Mouse (Mus musculus) limb, embryonic 11.5 days (tissue): ENCODE results near the gene Mical3. TPM values are rescaled to one million over a fixed set of nuclear protein-coding genes. Genes with fewer than 3 reads are reported as not detected.

Experiments
- ATAC-seq: fragments of 200-750 bp; cut with Nextera tagmentation; 2 replicates; pipeline ENCODE4 v1.8.0; 2017; ENCODE audit warnings: low read depth; ENCODE audit not compliant: insufficient number of reproducible peaks, low FRiP score, low TSS enrichment
- DNase-seq: peaks from one replicate; pipeline ENCODE4 v3.0.0-alpha.2; 2015; ENCODE audit warnings: low spot score
- H3K27ac ChIP-seq: fragments of 300-500 bp; sonication (generic); replicated peaks from 2 replicates; pipeline ENCODE4 v1.5.1; 2014; ENCODE audit warnings: low read depth, mild to moderate bottlenecking, low read length
- H3K27me3 ChIP-seq: fragments of 300-500 bp; sonication (generic); 2 replicates; pipeline ENCODE4 v1.6.1; 2014; ENCODE audit warnings: mild to moderate bottlenecking, low read length, mixed read lengths; ENCODE audit not compliant: control insufficient read depth, insufficient read depth
- H3K36me3 ChIP-seq: fragments of 300-500 bp; sonication (generic); 2 replicates; pipeline ENCODE4 v1.6.1; 2014; ENCODE audit warnings: mild to moderate bottlenecking, low read length, moderate library complexity, mixed read lengths; ENCODE audit not compliant: control insufficient read depth, insufficient read depth
- H3K4me1 ChIP-seq: fragments of 300-500 bp; sonication (generic); 2 replicates; pipeline ENCODE4 v1.6.1; 2014; ENCODE audit warnings: low read length, mixed read lengths; ENCODE audit not compliant: control insufficient read depth, insufficient read depth
- H3K4me2 ChIP-seq: fragments of 300-500 bp; sonication (generic); 2 replicates; pipeline ENCODE4 v1.6.1; 2014; ENCODE audit warnings: low read depth, mild to moderate bottlenecking, moderate library complexity; ENCODE audit not compliant: severe bottlenecking
- H3K4me3 ChIP-seq: fragments of 300-500 bp; sonication (generic); 2 replicates; pipeline ENCODE4 v1.5.1; 2014; ENCODE audit warnings: low read depth, low read length
- H3K9ac ChIP-seq: fragments of 300-500 bp; sonication (generic); 2 replicates; pipeline ENCODE4 v1.6.1; 2014; ENCODE audit warnings: mild to moderate bottlenecking, low read length
- H3K9me3 ChIP-seq: fragments of 300-500 bp; sonication (generic); 2 replicates; pipeline ENCODE4 v1.6.1; 2016; ENCODE audit warnings: low read length; ENCODE audit not compliant: control insufficient read depth
- WGBS: fragments of 180-500 bp; shearing (Covaris S2); extraction: QIAGEN DNeasy Blood & Tissue Kit; methylation state at CpG from one replicate; pipeline ENCODE4 v1.1.7; 2014; 5-methylcytosine and 5-hydroxymethylcytosine counted together
- polyA plus RNA-seq: library from polyadenylated mRNA; unstranded; fragments of >200 nt; fragmentation: Nextera tagmentation; extraction: Ambion mirVana; gene quantifications from 2 replicates; pipeline ENCODE4 v1.2.1, GENCODE M21; 2014

The Mical3 gene
- polyA plus RNA-seq, 1 experiment from 2014 or later: 12.2 TPM

DNA sequence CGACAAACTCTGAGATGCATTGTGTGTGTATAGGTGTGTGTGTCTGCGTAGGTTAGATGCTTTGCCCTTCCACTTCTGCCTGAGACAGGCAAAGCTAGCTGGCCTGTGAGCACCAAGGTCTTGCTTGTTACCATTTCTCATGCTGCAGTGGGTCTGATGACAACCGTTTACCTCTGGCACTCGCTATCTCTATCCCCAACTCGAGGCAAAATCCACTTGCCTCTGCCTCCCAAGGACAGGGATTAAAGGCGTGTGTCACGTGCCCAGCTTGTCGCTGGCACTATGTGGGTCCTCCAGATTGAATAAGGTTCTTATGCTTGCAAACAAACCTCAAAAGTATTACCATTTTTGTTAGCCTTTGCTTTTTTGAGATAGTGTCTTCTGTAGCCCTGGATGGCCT is 22.4 kb upstream of the Mical3 start:
- ATAC-seq: no peak
- no peak for DNase-seq
- H3K4me1 ChIP-seq: peaks cover 5% of the 10 kb centered on the region
- no peak overlapping the region for H3K4me2 ChIP-seq
- H3K9ac ChIP-seq: no peak overlapping the region
- H3K9me3 ChIP-seq: no peaks in the 10 kb centered on the region
- H3K4me3 ChIP-seq: no peak overlapping the region
- no peaks in the 10 kb centered on the region for H3K27me3 ChIP-seq
- WGBS: 84% methylated on average over 8 of the region's 8 CpGs
- H3K36me3 ChIP-seq: no peaks in the 10 kb centered on the region
- H3K27ac ChIP-seq: no peak overlapping the region

- Histone ChIP-seq H3K4me2 (no peak overlapping the region), H3K4me1 (peaks cover 5% of the 10 kb centered on the region), H3K27me3 (no peaks in the 10 kb centered on the region), H3K9ac (no peak overlapping the region; the same call in 1 of the 2 replicates), H3K27ac (no peak overlapping the region), H3K36me3 (no peaks in the 10 kb centered on the region), H3K4me3 (no peak overlapping the region), H3K9me3 (no peaks in the 10 kb centered on the region)
- no peak for ATAC-seq
- no peak for DNase-seq
- WGBS: 59% methylated on average over 6 of the region's 6 CpGs
Measured at GRCm38 (mm10) chr6:121151732-121152131, 20.9 kb upstream of the Mical3 start.

DNA sequence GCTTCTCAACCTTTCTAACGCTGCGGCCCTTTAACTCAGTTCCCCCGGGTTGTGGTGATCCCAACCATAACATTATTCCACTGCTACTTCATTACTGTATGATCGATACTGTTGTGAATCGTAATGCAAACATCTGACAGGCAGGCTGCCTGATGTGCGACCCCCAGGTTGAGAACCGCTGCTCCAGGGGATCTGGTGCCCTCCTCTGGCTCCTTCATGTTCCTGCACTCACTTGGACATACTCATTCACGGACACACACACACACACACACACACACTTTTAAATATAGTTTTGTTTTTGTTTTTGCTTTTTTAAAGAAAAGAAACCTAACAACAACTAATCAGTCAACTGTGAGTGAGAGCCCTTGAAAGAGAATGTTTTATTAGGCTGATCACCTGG is 19.3 kb upstream of the Mical3 start:
- no peak for ATAC-seq

GRCm38 (mm10) chr6:121149420-121149819 is 18.6 kb upstream of the Mical3 start:
- Histone ChIP-seq H3K36me3 (no peaks in the 10 kb centered on the region), H3K4me1 (peaks cover 5% of the 10 kb centered on the region), H3K27ac (no peak overlapping the region), H3K9ac (no peak overlapping the region), H3K4me2 (no peak overlapping the region), H3K4me3 (no peak overlapping the region), H3K27me3 (no peaks in the 10 kb centered on the region), H3K9me3 (no peaks in the 10 kb centered on the region)
- no peak; the same call in 1 of the 2 replicates for ATAC-seq
- DNase-seq: no peak
- 20% methylated on average over 3 of the region's 3 CpGs for WGBS

More for the DNA sequence above, 19.3 kb upstream of the Mical3 start:
- no peak overlapping the region for H3K4me2 ChIP-seq
- H3K4me1 ChIP-seq: peaks cover 5% of the 10 kb centered on the region
- H3K36me3 ChIP-seq: no peaks in the 10 kb centered on the region
- no peaks in the 10 kb centered on the region for H3K9me3 ChIP-seq
- H3K9ac ChIP-seq: no peak overlapping the region
- DNase-seq: no peak
- no peak overlapping the region for H3K27ac ChIP-seq
- H3K27me3 ChIP-seq: no peaks in the 10 kb centered on the region
- H3K4me3 ChIP-seq: no peak overlapping the region
- WGBS: 92% methylated on average over 8 of the region's 8 CpGs

DNA sequence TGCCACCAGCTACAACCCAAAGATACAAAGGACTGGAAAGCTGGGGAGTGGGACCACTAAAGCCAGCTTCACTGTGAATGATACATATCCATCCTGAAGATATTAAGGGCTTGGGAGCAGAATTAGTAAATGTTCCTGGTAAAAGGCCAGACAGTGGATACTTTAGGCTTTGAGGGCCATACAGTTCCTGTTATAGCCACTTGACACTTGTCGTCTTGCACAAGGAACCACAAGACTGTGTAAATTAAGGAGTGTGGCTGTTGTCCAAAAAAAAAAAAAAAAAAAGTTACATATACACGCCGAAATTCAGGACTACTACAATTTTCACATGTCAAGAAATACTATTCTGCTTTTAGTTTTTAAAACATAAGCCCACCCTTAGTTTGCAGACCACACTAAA is 17.6 kb upstream of the Mical3 start:
- no peak overlapping the region for H3K9ac ChIP-seq
- 58% methylated on average over 3 of the region's 3 CpGs for WGBS
- H3K4me1 ChIP-seq: peaks cover 5% of the 10 kb centered on the region
- H3K27ac ChIP-seq: no peak overlapping the region
- no peaks in the 10 kb centered on the region for H3K36me3 ChIP-seq
- no peak overlapping the region for H3K4me2 ChIP-seq
- DNase-seq: no peak
- no peak overlapping the region for H3K4me3 ChIP-seq
- ATAC-seq: no peak
- H3K9me3 ChIP-seq: no peaks in the 10 kb centered on the region
- no peaks in the 10 kb centered on the region for H3K27me3 ChIP-seq

DNA sequence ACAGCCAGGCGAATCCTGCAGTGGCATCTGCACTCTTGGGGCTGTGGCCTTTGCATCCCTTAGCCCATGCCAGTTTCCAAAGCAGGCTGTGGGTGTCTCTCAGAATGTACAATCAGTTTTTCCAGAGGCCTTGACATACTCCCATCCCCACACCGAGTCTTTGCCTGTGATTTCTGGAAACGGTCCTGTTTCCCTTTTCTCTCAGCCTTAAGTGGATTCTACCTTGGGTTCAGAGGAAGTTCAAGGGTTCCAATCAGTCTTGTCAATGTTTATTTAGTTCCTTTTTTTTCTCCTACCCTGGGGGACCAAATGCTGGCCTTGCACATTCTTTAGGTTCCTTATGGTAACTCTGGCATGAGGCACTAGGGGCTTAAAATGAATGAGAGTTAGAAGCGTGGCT is 16.0 kb upstream of the Mical3 start:
- Histone ChIP-seq H3K4me2 (no peak overlapping the region), H3K4me1 (peaks cover 3% of the 10 kb centered on the region), H3K9ac (no peak overlapping the region), H3K9me3 (no peaks in the 10 kb centered on the region), H3K4me3 (no peak overlapping the region), H3K27ac (no peak overlapping the region), H3K36me3 (no peaks in the 10 kb centered on the region), H3K27me3 (no peaks in the 10 kb centered on the region)
- 65% methylated on average over 4 of the region's 4 CpGs for WGBS
- no peak for ATAC-seq
- DNase-seq: no peak

DNA sequence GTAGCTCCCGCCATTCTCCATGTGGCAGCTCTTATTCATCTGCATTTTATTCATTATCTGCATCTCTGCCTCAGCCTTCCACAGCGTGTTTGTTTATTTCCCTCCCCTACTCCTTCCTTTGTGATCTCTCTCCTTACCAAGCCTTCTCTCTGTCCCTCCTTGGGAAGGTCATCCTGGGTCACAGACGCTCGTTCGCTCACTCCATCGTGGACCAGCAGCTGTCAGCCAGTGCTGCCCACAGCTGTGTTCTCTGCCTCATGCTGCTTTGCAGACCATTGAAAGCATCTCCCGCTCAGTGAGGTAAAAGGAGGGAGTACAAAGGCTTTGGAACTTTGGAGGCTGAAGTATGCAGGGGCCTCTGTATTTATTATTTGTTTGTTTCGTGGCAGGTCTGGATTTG is 15.1 kb upstream of the Mical3 start:
- H3K4me1 ChIP-seq: no peaks in the 10 kb centered on the region
- H3K4me2 ChIP-seq: no peak overlapping the region
- ATAC-seq (no peak), DNase-seq (no peak)
- H3K4me3 ChIP-seq: no peak overlapping the region
- H3K27ac ChIP-seq: no peak overlapping the region
- H3K27me3 ChIP-seq: no peaks in the 10 kb centered on the region
- no peaks in the 10 kb centered on the region for H3K9me3 ChIP-seq
- 52% methylated on average over 8 of the region's 8 CpGs for WGBS
- no peaks in the 10 kb centered on the region for H3K36me3 ChIP-seq
- H3K9ac ChIP-seq: no peak overlapping the region

DNA sequence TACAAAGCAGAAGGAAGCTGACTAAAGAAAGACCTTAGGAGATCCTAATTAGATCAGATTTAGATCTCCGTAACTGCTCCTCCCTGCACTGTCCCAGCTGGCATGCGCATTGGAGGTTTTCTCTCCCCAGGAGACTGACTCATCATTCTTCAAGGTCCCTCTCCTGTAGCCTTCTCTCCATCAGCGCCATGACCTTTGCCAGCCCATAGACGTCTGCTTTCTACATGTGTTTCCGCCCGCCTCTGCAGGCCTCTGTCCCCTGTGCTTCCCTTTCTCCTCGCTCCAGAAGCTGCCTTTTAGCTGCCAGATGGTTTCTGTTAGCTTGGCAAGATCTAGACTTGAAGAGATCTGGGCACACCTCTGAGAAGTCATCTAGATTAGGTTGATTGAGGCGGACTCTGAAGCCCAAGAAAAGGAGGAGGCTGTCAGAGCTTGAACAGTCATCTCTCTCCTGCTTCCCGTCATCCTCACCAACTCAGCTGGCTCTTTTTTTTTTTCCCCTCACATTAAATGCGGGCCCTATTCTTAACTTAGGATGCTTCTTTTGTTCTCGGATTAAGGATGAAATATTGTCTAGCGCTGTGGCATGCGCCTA is 14.3 kb upstream of the Mical3 start:
- ATAC-seq: no peak
- DNase-seq: no peak
- Histone ChIP-seq H3K4me3 (no peak overlapping the region), H3K27me3 (no peaks in the 10 kb centered on the region), H3K36me3 (no peaks in the 10 kb centered on the region), H3K4me1 (no peaks in the 10 kb centered on the region), H3K4me2 (no peak overlapping the region), H3K9ac (no peak overlapping the region), H3K27ac (no peak overlapping the region), H3K9me3 (no peaks in the 10 kb centered on the region)
- 57% methylated on average over 13 of the region's 13 CpGs for WGBS

DNA sequence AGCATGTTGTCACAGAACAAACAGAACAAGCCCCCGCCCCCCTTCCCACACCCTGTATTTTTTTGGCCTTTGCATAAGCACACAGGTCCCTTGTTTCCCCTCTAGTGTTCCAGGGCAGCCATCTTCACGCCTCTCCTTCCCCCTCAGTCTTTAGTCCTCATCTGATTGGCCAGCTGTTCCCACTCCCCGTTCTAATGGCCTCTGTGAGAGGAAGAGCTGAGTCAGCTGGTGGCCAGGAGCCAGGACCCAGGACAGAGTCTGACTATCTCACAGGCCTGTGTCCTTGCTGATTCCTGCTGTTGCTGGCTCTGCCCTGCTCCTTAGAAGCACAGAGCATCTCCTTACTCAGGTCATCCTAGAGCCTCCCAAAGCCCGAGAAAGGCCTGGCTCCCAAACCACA is 13.3 kb upstream of the Mical3 start:
- no peak for DNase-seq
- Histone ChIP-seq H3K4me1 (no peaks in the 10 kb centered on the region), H3K36me3 (no peaks in the 10 kb centered on the region), H3K27me3 (no peaks in the 10 kb centered on the region), H3K27ac (no peak overlapping the region), H3K9me3 (no peaks in the 10 kb centered on the region), H3K9ac (no peak overlapping the region), H3K4me3 (no peak overlapping the region), H3K4me2 (no peak overlapping the region)
- WGBS: 61% methylated on average over 4 of the region's 4 CpGs
- ATAC-seq: no peak
